Mouse (Mus musculus) macrophage (primary cell): ENCODE data around the gene Gm6377. TPM values are rescaled to one million over a fixed set of nuclear protein-coding genes. Genes with fewer than 3 reads are reported as not detected.

Source experiments
- H3K27ac ChIP-seq: fragments of 350-480 bp; formaldehyde crosslinking; 2 replicates; pipeline ENCODE4 v1.9.0; 2021
- H3K36me3 ChIP-seq: fragments of 350-480 bp; formaldehyde crosslinking; 2 replicates; pipeline ENCODE4 v1.9.0; 2021; ENCODE audit errors: inconsistent target
- H3K4me3 ChIP-seq: fragments of 350-480 bp; formaldehyde crosslinking; 2 replicates; pipeline ENCODE4 v1.9.0; 2021; ENCODE audit errors: inconsistent target
- H3K79me2 ChIP-seq: fragments of 350-480 bp; formaldehyde crosslinking; 2 replicates; pipeline ENCODE4 v1.9.0; 2021; ENCODE audit errors: inconsistent target
- WGBS: methylation state at CpG from one replicate; pipeline ENCODE4 v1.1.7; 2026; ENCODE audit warnings: inconsistent platforms; ENCODE audit not compliant: missing documents; 5-methylcytosine and 5-hydroxymethylcytosine counted together
- polyA plus RNA-seq: library from polyadenylated mRNA; stranded (reverse); fragments of 250-400 nt; gene quantifications from 3 replicates; pipeline ENCODE4 v1.2.4, GENCODE M21; 2018; ENCODE audit warnings: inconsistent platforms
- total RNA-seq, 78 experiments: library from RNA; depleted of rRNA; stranded (reverse); fragments of 250-400 nt; gene quantifications; 1 replicate in 9 of 78; 2 replicates in 24 of 78; 3 replicates in 43 of 78; 4 replicates in 2 of 78; pipeline ENCODE4 v1.2.4; 2018; ENCODE audit warnings: inconsistent platforms in 56 of 78

The Gm6377 gene
- total RNA-seq (2018; cell fraction: chromatin; rRNA removed): 100 to 1,000 TPM in 13 of 26 experiments, 10 to 100 TPM in 13; 19.2 to 358 (median 98.5) TPM
- 100 to 1,000 TPM in 12 of 26 experiments, 10 to 100 TPM in 14; 25.5 to 515 (median 82.9) TPM for total RNA-seq (2018; cell fraction: cytosol; rRNA removed)
- 100 to 1,000 TPM in 20 of 26 experiments, 10 to 100 TPM in 6; 32.7 to 673 (median 283) TPM for total RNA-seq (2018; cell fraction: nucleus; rRNA removed)
- polyA plus RNA-seq: 14.7 to 27.0 TPM (median 21.4 TPM) in 3 replicates

GRCm38 (mm10) chrX:109196468-109196867 lies at the start of gene Gm6377:
TSS of gene Gm6377 (plus strand) at chrX:109196756.
- H3K27ac ChIP-seq: peak within 1 kb of the TSS; percentile 54
- H3K36me3 ChIP-seq: no peaks in the 10 kb centered on the region
- 26% methylated on average over 4 of the region's 4 CpGs for WGBS
- peak within 1 kb of the TSS; percentile 29 for H3K4me3 ChIP-seq
- H3K79me2 ChIP-seq: peaks cover 32% of the 10 kb centered on the region; the same call in 1 of the 2 replicates

DNA sequence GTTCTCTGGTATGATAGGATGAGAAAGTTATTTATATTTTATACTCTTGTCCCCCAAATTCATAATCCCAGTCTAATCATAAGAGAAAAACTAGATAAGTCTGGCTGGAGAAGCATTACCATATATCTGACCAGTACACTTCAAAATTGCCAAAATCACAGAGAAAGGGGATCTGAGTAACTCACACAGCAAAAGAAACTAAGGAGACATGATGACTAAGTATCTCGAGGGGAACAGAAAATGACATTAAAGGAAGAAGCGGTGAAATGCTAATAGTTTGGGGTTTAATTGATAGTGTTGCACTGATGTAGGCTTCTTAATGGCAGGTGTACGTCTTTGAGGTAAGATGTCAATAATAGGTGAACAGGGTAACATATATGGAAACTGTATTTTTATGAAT lies 49.4 kb upstream of the Gm6377 start:
- no peak overlapping the region for H3K4me3 ChIP-seq
- 55% methylated on average over 3 of the region's 3 CpGs for WGBS
- peaks cover 87% of the 10 kb centered on the region for H3K79me2 ChIP-seq
- H3K27ac ChIP-seq: peak overlapping the region; percentile 51
- no peaks in the 10 kb centered on the region for H3K36me3 ChIP-seq

DNA sequence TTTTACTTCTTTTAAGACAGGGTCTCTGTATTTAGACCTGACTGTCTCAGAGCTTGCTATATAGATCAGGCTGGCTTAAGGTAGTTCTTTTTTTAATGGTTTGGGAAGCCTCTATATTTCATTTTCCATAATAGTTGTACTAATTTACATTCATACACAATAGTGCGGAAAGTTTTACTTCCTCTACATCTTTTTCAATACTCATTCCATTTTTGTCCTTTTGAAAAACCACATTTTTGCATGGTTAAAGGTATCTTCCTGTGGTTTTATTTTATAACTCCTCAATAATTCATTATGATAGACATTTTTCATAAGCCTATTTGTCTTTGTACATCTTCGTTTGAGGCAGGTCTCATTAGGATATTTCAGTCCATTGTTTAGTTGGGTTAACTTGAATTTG lies 45.3 kb upstream of the Gm6377 start:
- WGBS: 100% methylated on average over 1 of the region's 2 CpGs
- H3K4me3 ChIP-seq: no peak overlapping the region
- no peak overlapping the region for H3K27ac ChIP-seq
- H3K79me2 ChIP-seq: peaks cover 46% of the 10 kb centered on the region
- no peaks in the 10 kb centered on the region for H3K36me3 ChIP-seq

DNA sequence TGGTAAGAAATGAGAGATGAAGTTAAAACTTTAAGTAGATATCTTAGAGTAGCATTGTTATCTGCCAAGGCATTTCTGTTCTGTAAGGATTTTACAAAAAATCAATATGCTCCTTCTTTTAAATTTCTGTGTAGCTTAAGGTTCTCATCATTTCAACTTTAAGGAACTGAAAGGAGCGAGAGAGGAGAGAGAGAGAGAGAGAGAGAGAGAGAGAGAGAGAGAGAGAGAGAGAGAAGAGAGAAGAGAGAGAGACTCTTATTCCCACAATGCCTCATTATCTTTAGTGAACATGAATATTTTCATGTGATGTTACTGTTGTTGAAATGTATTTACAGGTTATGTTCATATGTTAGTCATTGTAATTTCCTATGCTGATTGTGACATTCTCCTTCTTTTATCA lies 36.2 kb upstream of the Gm6377 start:
- no CpG with 5 or more reads among the region's 1 CpGs for WGBS
- Histone ChIP-seq H3K27ac (no peak overlapping the region), H3K4me3 (no peak overlapping the region), H3K79me2 (no peaks in the 10 kb centered on the region), H3K36me3 (no peaks in the 10 kb centered on the region)

DNA sequence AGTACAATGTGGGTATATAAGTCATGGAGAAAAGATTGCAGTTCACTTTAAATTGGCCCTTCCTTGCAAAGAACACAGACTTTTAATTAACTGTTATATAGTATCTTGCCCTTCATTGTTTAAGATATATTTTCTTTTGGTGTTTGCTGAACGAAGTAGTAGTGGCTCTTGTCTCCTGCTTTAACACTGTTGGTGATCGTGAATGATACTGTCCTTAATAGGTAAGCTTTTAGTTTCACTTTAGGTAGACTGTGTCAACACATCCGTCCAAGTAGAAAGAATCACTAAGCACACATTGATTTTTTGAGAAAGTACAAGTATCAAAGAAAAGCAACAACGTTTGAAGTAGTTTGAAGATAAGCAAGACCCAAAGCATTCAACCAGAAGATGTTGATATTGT lies 35.7 kb upstream of the Gm6377 start:
- Histone ChIP-seq H3K36me3 (no peaks in the 10 kb centered on the region), H3K4me3 (no peak overlapping the region), H3K79me2 (no peaks in the 10 kb centered on the region), H3K27ac (no peak overlapping the region)
- 82% methylated on average over 4 of the region's 4 CpGs for WGBS

DNA sequence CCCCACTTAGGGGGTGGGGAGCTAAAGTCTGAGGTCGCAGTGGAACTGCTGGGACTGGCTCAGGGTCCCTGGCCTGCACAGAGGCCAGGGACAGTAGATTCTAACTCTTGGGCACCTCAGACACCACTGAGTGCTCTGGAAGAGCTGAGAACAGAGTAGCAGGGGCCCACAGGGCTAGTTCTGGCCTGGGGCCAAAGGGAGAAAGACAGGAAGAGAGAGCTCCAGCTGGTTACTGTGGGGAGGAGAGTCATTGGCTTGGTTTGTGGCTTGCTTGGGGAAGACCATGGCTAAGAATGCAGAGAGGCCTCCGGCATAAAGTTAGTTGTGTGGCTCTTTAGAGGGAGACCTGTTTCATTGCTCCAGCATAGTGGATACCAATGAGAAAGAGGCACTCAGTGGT lies 21.5 kb upstream of the Gm6377 start:
- H3K27ac ChIP-seq: no peak overlapping the region
- no peak overlapping the region for H3K4me3 ChIP-seq
- no peaks in the 10 kb centered on the region for H3K79me2 ChIP-seq
- 63% methylated on average over 1 of the region's 2 CpGs for WGBS
- no peaks in the 10 kb centered on the region for H3K36me3 ChIP-seq

GRCm38 (mm10) chrX:109175470-109175869 lies 21.1 kb upstream of the Gm6377 start:
- 66% methylated on average over 3 of the region's 3 CpGs for WGBS
- no peak overlapping the region for H3K27ac ChIP-seq
- no peaks in the 10 kb centered on the region for H3K36me3 ChIP-seq
- H3K4me3 ChIP-seq: no peak overlapping the region
- H3K79me2 ChIP-seq: no peaks in the 10 kb centered on the region

- Histone ChIP-seq H3K36me3 (no peaks in the 10 kb centered on the region), H3K27ac (no peak overlapping the region), H3K79me2 (no peaks in the 10 kb centered on the region), H3K4me3 (no peak overlapping the region)
- 69% methylated on average over 4 of the region's 4 CpGs for WGBS
These were observed 11.7 kb upstream of the Gm6377 start for GRCm38 (mm10) chrX:109184706-109185478.

- Histone ChIP-seq H3K4me3 (no peak overlapping the region), H3K36me3 (no peaks in the 10 kb centered on the region), H3K27ac (peak overlapping the region; percentile 87), H3K79me2 (no peaks in the 10 kb centered on the region)
- WGBS: 42% methylated on average over 4 of the region's 4 CpGs
These were observed 6.9 kb upstream of the Gm6377 start for GRCm38 (mm10) chrX:109189607-109190006.

DNA sequence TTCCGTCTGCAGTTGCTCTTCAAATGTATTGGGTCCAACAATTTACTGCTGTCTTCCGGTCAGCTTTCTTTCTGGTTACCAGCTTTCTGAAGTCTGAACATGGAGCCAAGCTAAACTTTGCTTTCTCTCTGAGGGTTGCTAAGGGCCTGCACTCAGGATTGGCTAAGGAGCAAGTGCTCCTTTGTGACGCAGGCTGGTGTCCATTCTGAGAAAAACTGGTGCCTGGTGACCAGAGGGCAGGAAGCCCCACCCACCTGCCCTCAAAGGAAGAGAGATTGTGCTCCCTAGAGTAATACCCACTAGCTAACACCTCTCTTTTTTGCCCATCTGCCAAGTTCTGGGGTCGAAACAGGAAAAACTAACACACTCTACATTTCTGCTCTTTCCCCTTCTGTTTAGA lies 5.6 kb upstream of the Gm6377 start:
- H3K79me2 ChIP-seq: no peaks in the 10 kb centered on the region
- WGBS: 64% methylated on average over 3 of the region's 4 CpGs
- no peaks in the 10 kb centered on the region for H3K36me3 ChIP-seq
- H3K27ac ChIP-seq: peak overlapping the region; percentile 87
- H3K4me3 ChIP-seq: no peak overlapping the region

- no peaks in the 10 kb centered on the region for H3K36me3 ChIP-seq
- no peaks in the 10 kb centered on the region for H3K79me2 ChIP-seq
- no peak overlapping the region for H3K4me3 ChIP-seq
- WGBS: 48% methylated on average over 4 of the region's 4 CpGs
- peak overlapping the region; percentile 87 for H3K27ac ChIP-seq
These were observed 5.1 kb upstream of the Gm6377 start for GRCm38 (mm10) chrX:109191436-109191835.

DNA sequence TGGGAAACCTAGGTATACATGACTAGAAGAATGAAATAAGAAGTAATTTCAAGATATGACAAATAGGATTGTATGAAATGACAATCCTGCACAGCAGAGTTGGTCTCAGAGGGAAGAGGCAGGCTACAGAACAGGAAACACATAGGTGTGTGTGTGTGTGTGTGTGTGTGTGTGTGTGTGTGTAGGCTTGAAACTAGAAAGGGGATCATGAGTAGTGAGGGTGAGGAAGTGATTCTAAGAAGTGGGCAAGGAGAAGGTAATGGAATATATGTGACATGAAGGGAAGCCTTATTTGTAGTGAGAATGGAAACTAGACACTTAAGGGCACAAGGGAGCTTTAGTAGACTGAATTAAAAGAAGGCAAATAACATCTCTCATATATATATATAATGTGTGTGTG lies 11.3 kb downstream of the Gm6377 start:
- H3K36me3 ChIP-seq: no peaks in the 10 kb centered on the region
- H3K4me3 ChIP-seq: no peak overlapping the region
- H3K27ac ChIP-seq: no peak overlapping the region
- no peaks in the 10 kb centered on the region for H3K79me2 ChIP-seq

DNA sequence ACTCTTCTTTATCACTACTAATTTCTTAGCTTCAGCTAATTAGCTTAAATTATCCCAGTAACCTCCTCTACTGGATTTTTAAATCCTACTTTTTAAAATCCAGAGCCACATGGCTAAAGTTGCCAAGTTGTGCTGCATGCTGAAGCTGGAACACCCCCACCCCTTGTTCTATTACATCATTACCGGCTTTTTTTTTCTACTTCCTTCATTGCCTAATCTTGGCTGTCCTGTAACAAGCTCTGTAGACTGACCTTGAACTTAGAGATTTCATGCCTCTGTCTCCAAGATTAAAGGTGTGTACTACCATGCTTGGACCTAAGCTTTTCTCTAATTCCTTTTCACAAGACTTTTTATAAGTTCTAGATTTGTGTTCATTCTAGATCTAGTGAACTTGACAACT lies 32.2 kb downstream of the Gm6377 start:
- Histone ChIP-seq H3K4me3 (no peak overlapping the region), H3K36me3 (no peaks in the 10 kb centered on the region), H3K27ac (no peak overlapping the region), H3K79me2 (no peaks in the 10 kb centered on the region)
- WGBS: 56% methylated on average over 1 of the region's 1 CpGs

- 100% methylated on average over 3 of the region's 3 CpGs for WGBS
- no peak overlapping the region for H3K4me3 ChIP-seq
- no peaks in the 10 kb centered on the region for H3K79me2 ChIP-seq
- H3K27ac ChIP-seq: no peak overlapping the region
- H3K36me3 ChIP-seq: no peaks in the 10 kb centered on the region
These were observed 39.0 kb downstream of the Gm6377 start for GRCm38 (mm10) chrX:109235383-109236036.

- Histone ChIP-seq H3K27ac (no peak overlapping the region), H3K36me3 (no peaks in the 10 kb centered on the region), H3K4me3 (no peak overlapping the region), H3K79me2 (no peaks in the 10 kb centered on the region)
These were observed 41.6 kb downstream of the Gm6377 start for GRCm38 (mm10) chrX:109238163-109238562.
